Mouse (Mus musculus): Measurements from ENCODE around the gene Ralgapa1. TPM values are rescaled to one million over a fixed set of nuclear protein-coding genes. Genes with fewer than 3 reads are reported as not detected.
A peak's percentile ranks its signal among the peaks of the same experiment; 100 is the strongest.

The Ralgapa1 gene
- total and polyA plus RNA-seq, 3 experiments, result 14.1 to 111 (median 29.7) TPM

DNA sequence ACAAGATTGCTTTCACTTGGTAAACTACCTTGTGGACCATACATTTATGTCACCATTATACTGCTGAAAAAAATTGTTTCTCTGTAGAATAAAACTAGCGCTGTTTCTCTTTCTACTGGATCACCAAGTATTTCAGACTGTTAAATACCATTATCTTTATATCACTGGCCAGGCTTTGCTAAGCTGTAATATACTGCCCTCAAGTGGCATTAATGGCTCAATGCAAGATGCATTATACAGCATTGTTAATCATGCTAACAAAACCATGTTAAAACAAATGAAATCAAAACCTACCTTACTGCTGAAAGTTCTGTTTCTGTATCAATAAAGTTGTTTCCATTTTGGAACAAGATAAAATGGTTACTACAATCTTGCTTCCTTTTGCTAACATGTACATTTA, 100.6 kb downstream of the Ralgapa1 start (continued):
- TF ChIP-seq USF2 (IDR thresholded peaks at IDR 0.05; ENCODE audit: borderline replicate concordance in 1 of 2, insufficient read depth in 1 of 2, low read depth in 1 of 2, low read length in 2 of 2), result no peak
- TF ChIP-seq RAD21 (IDR thresholded peaks at IDR 0.05; ENCODE audit: low read depth, low read length), result peak; percentile 93
- no peak for TF ChIP-seq CHD1 (IDR thresholded peaks at IDR 0.05; ENCODE audit: low read depth, low read length)
- TF ChIP-seq KAT2A (conservative IDR thresholded peaks at IDR 0.05; ENCODE audit: low read depth, low read length), result no peak
- no peak for TF ChIP-seq NRF1 (IDR thresholded peaks at IDR 0.05; ENCODE audit: insufficient read depth, low read depth, low read length, poor library complexity, severe bottlenecking)
- no peak for TF ChIP-seq UBTF (IDR thresholded peaks at IDR 0.05; ENCODE audit: borderline replicate concordance, insufficient read depth, low read depth, low read length)
- no peak for TF ChIP-seq MYB (IDR thresholded peaks at IDR 0.05; ENCODE audit: low read depth, low read length)
- no peak for TF ChIP-seq MAZ (IDR thresholded peaks at IDR 0.05; ENCODE audit: low read depth, low read length)
- TF ChIP-seq TBP (IDR thresholded peaks at IDR 0.05; ENCODE audit: low read depth, low read length), result no peak
- TF ChIP-seq ZKSCAN1 (IDR thresholded peaks at IDR 0.05; ENCODE audit: low read depth, low read length), result no peak
- TF ChIP-seq POLR2A (IDR thresholded peaks at IDR 0.05; ENCODE audit: control insufficient read depth in 1 of 2, insufficient read depth in 1 of 2, low read depth in 1 of 2, low read length in 2 of 2, poor library complexity in 1 of 2), result no peak
- TF ChIP-seq MYC (IDR thresholded peaks at IDR 0.05; ENCODE audit: low read depth, low read length), result no peak
- TF ChIP-seq MXI1 (IDR thresholded peaks at IDR 0.05; ENCODE audit: low read depth, low read length), result no peak
- TF ChIP-seq POLR2AphosphoS5 (IDR thresholded peaks at IDR 0.05; ENCODE audit: borderline replicate concordance, low read depth, low read length), result no peak
- no peak for TF ChIP-seq EP300 (IDR thresholded peaks at IDR 0.05; ENCODE audit: low read depth in 1 of 2, low read length in 2 of 2)
- no peak for TF ChIP-seq NELFE (IDR thresholded peaks at IDR 0.05; ENCODE audit: low read depth, low read length)
- peak; percentile 70 for TF ChIP-seq ZC3H11A (IDR thresholded peaks at IDR 0.05; ENCODE audit: low read depth, low read length)

DNA sequence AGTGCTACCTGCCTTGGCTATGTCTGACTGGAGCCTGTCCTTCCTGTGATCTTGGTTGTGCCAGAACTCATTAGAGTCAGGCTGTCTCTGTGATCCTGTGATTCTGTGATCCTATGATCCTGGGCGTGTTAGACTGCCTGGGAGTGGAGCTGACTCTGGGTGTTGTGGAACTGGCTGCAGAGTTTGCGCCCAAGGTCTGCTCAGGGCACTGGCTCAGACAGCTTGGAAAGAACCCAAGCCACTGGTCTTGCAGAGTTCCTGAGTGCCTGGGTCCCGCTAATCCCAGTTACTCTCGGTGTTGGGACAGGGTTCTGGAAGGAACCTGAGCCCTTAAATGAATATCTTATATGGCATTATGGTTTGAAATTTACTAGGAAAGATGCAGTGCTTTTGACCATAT, 115.1 kb downstream of the Ralgapa1 start:
- H3K4me1 ChIP-seq (ENCODE audit: control insufficient read depth in 1 of 2, insufficient read depth in 2 of 2, low read length in 2 of 2), result no peaks in the 10 kb centered on the region
- TF ChIP-seq TBP (IDR thresholded peaks at IDR 0.05; ENCODE audit: low read depth, low read length) (no peak), RAD21 (IDR thresholded peaks at IDR 0.05; ENCODE audit: low read depth, low read length) (no peak), MYC (IDR thresholded peaks at IDR 0.05; ENCODE audit: low read depth, low read length) (no peak), MEF2A (IDR thresholded peaks at IDR 0.05; ENCODE audit: extremely low read depth, insufficient replicate concordance, low read depth, low read length, poor library complexity, severe bottlenecking) (no peak), ELF1 (IDR thresholded peaks at IDR 0.05; ENCODE audit: low read depth, low read length) (no peak), KAT2A (conservative IDR thresholded peaks at IDR 0.05; ENCODE audit: low read depth, low read length) (no peak), CTCF (IDR thresholded peaks at IDR 0.05 in 2 of 3, conservative IDR thresholded peaks at IDR 0.05 in 1 of 3; ENCODE audit: control insufficient read depth in 1 of 3, insufficient read depth in 1 of 3, low read depth in 2 of 3, low read length in 3 of 3, poor library complexity in 1 of 3, severe bottlenecking in 1 of 3) (no peak), EP300 (IDR thresholded peaks at IDR 0.05; ENCODE audit: low read depth in 1 of 2, low read length in 2 of 2) (no peak), NRF1 (IDR thresholded peaks at IDR 0.05; ENCODE audit: insufficient read depth, low read depth, low read length, poor library complexity, severe bottlenecking) (no peak), ZC3H11A (IDR thresholded peaks at IDR 0.05; ENCODE audit: low read depth, low read length) (no peak), POLR2AphosphoS2 (IDR thresholded peaks at IDR 0.05; ENCODE audit: low read length) (no peak), RCOR1 (IDR thresholded peaks at IDR 0.05; ENCODE audit: low read depth, low read length) (no peak), TAL1 (IDR thresholded peaks at IDR 0.05; ENCODE audit: low read length) (no peak), NELFE (IDR thresholded peaks at IDR 0.05; ENCODE audit: low read depth, low read length) (no peak), JUND (IDR thresholded peaks at IDR 0.05; ENCODE audit: low read depth, low read length) (no peak), MAX (IDR thresholded peaks at IDR 0.05; ENCODE audit: low read length) (no peak), CHD2 (IDR thresholded peaks at IDR 0.05; ENCODE audit: low read length) (no peak), ZMIZ1 (IDR thresholded peaks at IDR 0.05; ENCODE audit: low read depth, low read length) (no peak)
- no peak for DNase-seq (ENCODE audit: low read depth, low spot score)

More for the DNA sequence above, 115.1 kb downstream of the Ralgapa1 start:
- Histone ChIP-seq H3K9ac (ENCODE audit: control insufficient read depth, low read depth, low read length, poor library complexity, severe bottlenecking) (no peak overlapping the region), H3K27me3 (ENCODE audit: control insufficient read depth in 1 of 2, insufficient read depth in 2 of 2, low read length in 2 of 2) (no peaks in the 10 kb centered on the region), H3K9me3 (replicated peaks; ENCODE audit: insufficient read depth, low read length) (no peaks in the 10 kb centered on the region), H3K36me3 (ENCODE audit: control insufficient read depth in 1 of 2, insufficient read depth in 2 of 2, low read length in 2 of 2) (peaks cover 0 to 18% of the 10 kb centered on the region in 2 experiments; a peak in 2 of 4 replicates), H3K79me2 (ENCODE audit: control insufficient read depth, insufficient read depth, low read length, poor library complexity) (no peaks in the 10 kb centered on the region), H3K27ac (ENCODE audit: control insufficient read depth, low read depth, low read length) (no peak overlapping the region), H3K4me3 (ENCODE audit: control insufficient read depth in 1 of 2, insufficient read depth in 1 of 2, low read depth in 2 of 2, low read length in 2 of 2) (no peak overlapping the region)
